Mouse (Mus musculus): ENCODE results near the gene Csk.

Csk gene

DNA sequence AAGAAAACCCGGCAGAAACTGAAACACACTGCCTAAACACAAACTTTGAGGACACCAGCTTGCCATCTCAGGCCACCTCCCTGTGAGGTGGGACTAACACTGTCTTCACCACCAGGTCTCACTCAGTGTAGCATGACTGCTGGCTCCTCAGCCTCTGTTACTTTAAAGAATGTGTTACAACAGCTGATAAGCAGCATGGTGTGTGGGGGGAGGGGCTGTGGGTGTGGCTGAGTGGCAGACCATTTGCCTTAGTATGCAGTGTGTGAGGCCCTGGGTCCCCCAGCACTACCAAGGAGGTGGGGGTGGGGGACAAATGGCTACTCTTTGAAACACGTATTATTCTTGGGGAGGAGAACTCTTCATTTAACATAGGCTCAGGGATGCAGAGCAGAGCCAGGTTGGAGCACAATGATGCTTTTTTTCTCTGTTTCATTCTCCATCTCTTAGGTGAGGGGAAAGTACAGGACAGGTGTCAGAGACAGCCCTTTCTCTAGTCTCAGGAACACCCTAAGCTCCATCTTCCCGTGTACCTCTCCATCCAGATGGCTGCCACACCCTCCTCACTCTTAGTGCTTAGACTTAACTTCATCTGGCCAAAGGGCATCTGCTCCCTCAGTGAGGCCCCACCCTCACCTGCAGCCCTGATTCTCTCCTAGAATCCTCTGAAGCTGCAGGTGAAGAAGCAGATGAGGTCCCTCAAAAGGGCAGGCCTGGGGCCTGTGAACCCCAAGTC is 52.6 kb downstream of the Csk start:
- DNase-seq (ENCODE audit: low read depth) = no peak

DNA sequence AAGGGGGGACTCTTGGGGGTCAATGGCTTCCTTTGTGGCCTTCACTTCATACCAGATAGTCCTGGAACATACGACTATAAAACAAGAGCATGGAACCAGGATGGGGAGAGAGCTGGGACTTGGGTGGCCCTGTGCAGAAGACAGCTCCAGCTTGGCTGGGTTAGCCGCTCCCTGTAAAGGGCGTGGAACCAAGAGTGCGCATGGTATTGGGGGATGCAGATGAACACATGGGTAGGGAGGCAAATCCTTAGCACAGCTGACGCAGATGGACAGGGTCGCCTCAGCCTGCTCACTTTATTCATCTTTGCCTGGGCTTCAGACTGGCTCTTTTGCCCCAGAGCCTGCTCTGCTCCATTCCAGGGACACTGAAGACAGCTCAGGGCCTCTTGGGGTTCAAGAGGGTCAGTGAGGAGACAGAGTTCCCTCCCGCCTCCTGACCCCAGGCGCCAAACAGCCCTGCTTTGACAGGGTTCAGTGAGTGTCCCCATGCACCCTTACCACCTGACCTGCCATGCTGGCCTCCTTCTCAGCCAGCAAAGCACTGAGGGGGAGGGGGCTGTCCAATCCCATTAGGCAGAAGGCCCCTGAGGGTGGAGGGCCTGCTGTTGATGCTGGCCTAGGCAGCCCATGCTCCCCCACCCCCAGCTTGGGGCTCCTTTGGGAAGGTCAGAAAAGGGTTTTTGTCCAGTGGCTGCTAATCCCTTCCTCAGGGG is 54.4 kb downstream of the Csk start:
- DNase-seq (ENCODE audit: low read depth) = no peak

- no peak for DNase-seq (ENCODE audit: low read depth)
These were observed 55.5 kb downstream of the Csk start for GRCm38 (mm10) chr9:57597929-57598382.

DNA sequence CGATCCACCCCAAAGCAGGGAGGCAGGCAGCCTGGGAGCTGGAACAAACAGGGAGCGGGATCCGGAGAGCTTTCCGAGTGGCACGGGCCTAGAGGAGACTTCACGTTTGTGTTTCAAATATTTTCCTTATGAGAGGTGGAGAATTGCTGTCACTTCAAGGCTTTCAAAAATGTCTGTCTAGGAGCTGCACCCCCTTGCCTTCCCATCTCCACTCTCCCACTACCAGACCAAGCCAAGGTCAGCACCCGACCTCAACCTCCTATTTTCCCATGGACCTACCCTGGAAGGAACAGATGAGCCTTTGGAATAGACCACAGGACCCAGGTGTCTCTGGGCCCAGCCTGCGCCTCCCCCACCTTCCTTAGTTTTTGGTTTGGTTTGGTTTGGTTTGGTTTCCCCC is 56.2 kb downstream of the Csk start:
- no peak for DNase-seq (ENCODE audit: low read depth)

GRCm38 (mm10) chr9:57594174-57594509 is 59.3 kb downstream of the Csk start:
- DNase-seq (ENCODE audit: low read depth) = no peak

- no peak for DNase-seq (ENCODE audit: low read depth)
These were observed 59.8 kb downstream of the Csk start for GRCm38 (mm10) chr9:57593454-57594173.

DNA sequence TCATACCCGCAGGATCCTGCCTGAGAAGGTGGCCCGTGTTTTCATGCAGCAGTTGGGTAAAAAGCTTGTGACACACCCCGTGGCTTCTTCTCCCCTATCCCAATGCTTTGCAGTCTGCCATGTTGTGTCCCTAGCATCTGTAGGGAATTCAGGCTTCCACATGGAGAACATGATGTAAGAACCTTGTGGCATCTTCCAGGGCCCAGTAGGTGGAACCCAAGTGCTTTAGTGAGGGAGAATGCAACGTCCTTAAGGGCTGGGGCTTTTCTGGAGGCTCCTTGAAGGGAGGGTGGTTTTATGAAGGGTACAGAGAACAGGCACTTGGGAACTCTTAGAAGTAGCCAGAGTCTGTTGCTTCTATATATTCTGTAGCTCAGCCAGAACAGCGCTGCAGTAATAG is 62.7 kb downstream of the Csk start:
- peak; percentile 41 for DNase-seq (ENCODE audit: low read depth)

- peak; percentile 56 for DNase-seq (ENCODE audit: low read depth)
These were observed 64.0 kb downstream of the Csk start, which contains the start of gene Ulk3 for GRCm38 (mm10) chr9:57589224-57590126. Ulk3 (plus strand) TSS chr9:57589452.

- DNase-seq (ENCODE audit: low read depth) = no peak
These were observed 68.4 kb downstream of the Csk start for GRCm38 (mm10) chr9:57584991-57585390.

GRCm38 (mm10) chr9:57577144-57577849 is 76.1 kb downstream of the Csk start:
- DNase-seq (ENCODE audit: low read depth) = no peak

Measured in fibroblast of lung, adult 2 months (primary cell).